Mouse (Mus musculus): ENCODE measurements at regions not wholly inside any gene's neighbourhood (a gene's known extent, or its start where the extent isn't known, plus 50 kb on each side); places are given as distances from the start of the nearest gene placed in this dataset.
A peak's percentile ranks its signal among the peaks of the same experiment; 100 is the strongest.
"Not testable (repeated sequence)": the region's sequence is repeated elsewhere in the genome, so short reads cannot be mapped to it uniquely, and the experiment has no call there.

DNA sequence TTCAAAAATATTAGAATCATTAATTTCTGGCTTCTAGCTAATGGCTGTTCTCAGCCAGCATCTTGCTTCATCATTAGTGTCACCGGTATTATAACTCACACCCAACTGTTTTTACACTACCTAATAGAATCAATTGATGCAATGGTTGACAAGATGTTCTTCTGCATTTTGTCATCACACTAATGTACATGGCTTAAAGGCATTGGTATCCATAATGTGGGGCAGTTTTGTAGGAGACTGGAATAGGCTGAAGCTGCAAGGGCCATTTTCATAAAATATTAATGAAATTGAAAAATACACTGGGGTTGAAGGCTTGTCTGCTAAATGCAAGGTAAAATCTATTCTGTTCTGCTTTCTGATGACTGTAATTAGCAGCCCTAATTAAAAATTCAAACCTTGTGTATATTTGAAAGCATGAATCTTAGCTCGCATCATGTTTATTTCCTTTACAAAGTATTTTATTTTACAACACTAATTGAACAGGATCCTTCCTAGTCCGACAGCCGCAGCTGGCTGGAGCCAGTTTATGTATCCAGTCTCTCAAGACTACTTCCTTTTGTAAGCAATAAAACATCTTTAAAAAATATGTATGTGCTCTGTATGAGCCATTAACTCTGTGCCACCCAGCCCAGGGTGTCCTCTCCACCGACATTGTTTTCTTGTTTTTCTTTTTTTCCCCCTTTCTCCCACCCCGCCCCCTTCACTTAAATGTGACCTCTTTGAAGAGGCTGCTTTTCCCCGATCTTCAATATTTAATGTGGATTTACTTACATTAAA lies 259.6 kb downstream of the Pou4f1 start:
- no peak for DNase-seq

DNA sequence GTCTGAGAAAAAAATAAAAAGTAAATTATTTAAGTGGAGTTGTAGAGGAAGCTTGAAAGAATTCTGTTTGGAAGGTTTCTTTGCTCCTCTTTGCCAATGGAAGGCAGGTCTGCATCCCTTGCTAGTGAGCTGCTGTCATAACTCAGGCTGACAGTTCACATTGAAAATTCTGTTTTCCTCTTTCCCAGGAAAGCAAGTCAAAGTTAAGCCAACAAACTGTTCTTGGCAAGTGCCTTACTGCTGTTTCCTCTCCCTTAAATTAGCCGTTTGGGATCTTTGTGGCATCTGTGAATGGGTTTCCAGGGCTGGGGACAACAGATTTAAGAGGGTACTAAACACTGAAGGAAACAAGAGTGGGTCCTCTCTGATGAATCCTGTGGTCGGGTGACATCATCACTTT lies 261.2 kb downstream of the Pou4f1 start:
- no peak for DNase-seq

DNA sequence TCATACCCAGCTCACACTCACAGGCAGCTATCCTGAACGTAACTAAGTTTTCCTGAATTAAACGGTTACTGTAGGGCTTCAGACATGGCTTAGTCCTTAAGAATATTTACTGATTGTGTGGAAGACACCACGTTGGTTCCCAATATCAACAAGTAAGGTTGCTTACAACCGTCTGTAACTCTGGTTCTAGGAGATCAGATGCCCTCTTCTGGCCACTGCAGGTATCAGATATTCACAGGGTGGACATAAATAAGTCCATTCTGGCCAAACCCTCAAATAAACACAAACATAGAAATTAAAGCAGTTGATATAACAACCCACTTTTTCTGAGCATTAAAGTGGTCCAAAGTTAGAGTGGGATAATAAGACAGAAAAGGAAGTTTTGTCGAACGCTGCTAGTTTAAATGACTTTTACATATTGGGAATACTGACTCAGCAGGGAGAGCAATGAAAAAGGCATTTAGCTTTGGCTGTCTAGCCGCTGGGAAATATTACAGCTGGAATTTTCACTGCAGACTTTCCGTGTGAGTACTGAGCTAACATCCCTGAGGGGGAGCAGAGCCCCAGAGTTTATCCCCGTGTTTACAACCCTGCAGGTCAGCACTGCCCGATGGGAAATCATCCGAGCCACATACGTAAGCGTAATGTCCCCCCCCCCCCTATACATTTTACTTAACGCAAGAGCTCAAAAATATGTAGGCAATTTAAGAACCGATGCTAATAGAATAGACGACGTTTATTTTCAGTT lies 264.4 kb downstream of the Pou4f1 start:
- peak; percentile 15 for DNase-seq

DNA sequence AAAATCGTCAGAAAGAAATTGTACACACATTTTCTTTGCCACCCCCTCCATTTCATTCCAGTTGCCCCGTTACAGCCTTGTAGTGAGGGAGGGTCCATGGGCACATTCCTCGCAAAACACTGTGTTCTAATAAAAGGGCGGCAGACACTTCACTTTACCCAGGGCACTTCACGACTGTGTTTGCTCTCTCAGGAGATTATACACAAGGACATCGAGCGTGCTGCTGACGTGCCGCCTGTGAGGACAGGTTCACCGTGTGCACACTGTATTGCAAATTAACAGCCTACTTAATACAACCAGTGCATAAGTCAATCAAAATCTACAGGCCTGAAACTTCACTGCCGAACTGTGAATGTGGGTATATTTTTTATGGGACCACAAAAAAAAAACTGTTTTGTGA lies 274.6 kb downstream of the Pou4f1 start:
- DNase-seq = no peak

DNA sequence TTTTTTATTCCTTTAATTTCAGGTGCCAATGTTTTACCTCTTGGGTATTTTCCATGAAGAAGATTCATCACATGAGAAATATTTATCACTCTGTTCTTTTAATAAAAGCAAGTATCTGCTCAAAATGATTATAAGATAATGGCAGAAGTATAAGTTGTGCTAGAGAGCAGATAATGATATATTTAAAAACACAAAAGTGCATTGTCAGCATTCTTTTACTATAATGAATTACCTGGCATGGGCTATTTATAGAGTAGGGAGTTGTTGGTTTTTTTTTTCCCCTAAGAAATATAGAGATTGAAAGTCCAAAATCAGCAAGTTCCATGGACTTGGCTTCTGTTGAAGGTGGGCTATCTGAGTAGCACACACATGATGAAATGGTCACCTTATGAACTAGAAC lies 292.7 kb downstream of the Pou4f1 start:
- DNase-seq = no peak

DNA sequence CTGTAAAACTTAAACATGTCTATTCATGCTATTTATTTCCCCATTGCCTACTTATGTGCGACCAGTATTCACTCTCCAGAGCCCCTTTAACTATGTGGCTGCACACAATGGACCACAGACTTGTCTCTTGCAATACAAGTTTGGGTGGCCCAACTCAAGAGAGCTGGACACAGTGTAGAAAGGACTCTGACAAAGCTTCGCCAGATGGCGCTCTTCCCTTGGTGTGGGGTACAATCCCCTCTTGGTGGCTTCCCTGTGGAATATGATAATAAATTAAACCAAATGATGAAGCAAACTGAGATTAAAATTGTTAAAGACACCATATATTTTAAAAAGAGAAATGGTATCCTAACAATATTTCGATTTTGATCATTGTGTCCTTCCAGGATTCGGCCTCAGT lies 302.6 kb upstream of the Ednrb start:
- DNase-seq = peak; percentile 69

DNA sequence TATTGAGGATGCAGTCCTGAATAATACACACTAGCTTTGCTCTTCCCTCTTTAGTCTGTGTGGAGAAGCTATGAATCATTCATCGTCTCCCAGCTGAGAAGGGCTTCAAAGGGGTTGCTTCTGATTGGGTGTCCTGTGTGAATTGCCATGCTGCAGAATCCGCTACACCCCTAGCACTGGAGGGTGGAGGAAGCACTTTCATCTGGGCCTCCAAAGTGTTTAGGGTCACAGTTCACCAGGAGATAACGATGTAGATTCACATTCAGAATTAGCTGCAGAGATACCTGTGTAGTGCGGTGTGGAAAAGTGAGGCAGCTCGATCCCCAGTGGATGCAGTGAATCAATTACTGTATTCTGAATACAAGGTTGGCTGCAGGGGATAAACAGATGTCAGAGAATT lies 301.2 kb upstream of the Ednrb start:
- DNase-seq = peak; percentile 4

DNA sequence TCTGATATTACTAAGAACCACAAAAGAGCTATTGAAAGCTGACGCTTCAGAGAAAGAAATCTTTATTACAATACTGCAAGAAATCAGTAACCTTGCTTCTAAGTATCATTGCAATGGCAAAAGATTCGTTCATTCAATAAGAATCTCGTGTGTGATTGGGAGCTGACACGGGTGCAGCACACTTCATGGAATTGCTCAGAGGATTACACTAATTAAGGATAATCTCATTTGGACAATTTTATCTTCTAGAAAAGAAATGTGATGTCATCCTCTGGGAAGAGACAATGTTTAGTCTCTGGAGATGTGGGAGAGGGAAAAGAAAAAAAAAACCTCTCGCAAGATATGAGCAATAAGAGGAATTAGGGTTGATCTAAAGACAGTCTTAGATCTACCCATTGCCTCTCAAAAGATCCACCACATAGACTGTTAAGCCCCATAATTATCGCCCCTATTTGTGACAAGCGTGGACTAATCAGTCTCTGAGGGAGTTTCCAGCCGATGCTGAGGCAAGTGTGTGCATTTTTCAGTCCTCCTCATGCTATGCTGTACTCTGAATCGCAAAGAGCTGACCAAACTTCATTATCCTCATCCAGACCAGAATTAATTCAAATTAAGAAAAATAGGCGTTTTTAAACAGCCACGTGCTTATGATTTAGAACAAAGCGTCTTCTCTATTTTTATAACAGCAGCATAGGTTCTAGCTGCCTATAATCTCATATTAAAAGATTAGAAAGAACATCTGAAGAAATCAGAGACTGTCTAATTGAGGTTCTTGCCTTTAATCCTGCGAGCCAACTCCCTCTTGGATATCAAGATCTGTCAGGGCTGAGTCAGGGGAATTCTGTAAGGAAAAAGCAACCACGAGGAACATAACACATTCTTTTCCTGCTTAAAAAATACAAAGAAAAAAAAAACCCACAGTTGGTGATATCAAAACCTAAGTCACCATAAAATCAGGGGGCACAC lies 271.1 kb upstream of the Ednrb start:
- no peak for DNase-seq

DNA sequence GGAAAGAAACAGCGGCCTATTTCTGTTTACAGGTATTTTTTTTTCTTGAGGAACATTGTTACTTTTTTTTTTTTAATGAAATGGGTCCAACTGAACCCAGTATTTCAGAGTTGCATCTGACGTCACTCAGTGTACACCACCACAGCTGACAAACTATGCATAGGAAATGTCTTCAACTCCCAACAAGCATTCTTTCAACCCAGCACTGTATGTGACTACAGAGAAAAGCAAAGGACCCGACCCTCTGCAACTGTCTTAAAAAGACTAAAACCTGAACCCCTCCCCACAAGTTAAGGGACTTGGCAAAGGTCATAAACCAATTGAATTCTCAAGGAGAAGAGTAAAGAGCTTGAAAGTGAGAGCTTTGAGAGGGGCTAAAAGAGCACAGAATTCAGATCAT lies 270.0 kb upstream of the Ednrb start:
- no peak for DNase-seq

DNA sequence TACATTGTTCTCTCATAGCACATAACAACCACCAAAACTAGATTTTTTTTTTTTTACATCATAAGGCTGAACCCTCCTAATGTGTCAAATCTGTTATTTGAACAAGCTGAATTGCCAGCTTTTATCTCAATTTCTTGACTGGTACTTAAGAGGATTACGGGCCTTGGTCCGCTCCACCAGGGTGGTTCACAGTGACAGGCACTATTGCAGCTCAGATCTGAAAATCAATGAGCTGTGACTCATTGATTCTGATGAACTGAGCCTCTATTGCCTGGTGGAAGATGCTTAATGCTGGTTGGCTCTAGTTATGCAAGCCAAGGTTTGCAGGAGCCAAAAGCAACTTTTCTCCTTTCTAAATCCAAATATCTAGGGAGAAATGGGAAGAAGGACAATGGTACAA lies 269.2 kb upstream of the Ednrb start:
- DNase-seq = no peak

DNA sequence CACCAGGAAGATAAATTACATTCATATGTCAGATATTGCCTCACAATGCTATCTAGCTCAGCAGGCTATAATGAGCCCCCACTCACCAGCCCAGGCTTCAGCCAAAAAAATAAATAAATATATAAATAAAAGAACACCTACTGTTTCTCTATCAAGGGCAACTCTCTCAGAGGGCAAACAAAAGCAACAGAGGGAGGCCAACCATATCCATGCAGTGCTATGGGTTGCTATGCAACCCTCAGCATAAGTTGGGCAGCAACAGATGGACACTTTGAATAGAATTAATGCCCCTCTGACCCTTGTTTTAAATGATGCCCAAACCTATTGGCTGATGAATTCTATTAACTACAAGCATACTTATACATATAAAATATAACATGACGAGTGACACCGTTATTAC lies 242.2 kb upstream of the Ednrb start:
- DNase-seq = peak; percentile 37

DNA sequence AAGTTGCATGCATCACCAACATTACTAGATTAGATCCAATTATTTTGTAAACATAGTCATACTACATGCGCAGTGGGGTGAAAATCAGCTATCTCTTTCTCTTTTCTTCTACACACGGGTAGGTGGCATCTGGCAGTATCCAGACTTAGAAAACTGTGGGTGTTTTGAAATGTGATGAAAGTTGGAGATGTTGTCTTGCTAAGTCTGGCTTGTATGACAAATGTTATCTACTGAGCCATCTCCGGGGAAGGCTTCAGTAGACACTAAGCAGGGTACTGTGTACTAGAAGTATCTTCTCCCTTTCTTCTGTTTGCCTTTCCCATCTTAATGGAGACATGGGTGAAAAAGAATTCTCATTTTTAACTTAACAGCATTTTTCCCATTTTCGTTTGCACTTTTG lies 220.0 kb upstream of the Ednrb start:
- not testable (repeated sequence) for DNase-seq

DNA sequence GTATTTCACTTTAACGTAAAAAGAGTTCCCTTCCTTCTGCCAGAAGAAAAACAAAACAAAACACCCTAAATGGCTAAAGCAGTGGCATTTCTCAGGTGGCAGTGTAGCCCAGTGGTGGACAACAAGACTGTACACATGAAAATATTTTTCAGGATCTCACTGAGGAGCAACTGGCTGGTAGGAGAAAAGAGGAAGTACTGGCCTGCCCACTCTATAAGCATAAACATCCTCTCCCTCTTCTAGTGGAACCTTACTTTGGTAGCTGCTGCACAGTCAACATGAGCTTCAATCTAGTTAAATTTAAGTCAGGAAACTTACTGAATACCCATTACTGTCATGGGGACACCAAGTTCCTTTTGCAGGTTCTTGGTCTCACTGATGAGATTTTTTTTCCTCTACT lies 209.5 kb upstream of the Ednrb start:
- DNase-seq = no peak

DNA sequence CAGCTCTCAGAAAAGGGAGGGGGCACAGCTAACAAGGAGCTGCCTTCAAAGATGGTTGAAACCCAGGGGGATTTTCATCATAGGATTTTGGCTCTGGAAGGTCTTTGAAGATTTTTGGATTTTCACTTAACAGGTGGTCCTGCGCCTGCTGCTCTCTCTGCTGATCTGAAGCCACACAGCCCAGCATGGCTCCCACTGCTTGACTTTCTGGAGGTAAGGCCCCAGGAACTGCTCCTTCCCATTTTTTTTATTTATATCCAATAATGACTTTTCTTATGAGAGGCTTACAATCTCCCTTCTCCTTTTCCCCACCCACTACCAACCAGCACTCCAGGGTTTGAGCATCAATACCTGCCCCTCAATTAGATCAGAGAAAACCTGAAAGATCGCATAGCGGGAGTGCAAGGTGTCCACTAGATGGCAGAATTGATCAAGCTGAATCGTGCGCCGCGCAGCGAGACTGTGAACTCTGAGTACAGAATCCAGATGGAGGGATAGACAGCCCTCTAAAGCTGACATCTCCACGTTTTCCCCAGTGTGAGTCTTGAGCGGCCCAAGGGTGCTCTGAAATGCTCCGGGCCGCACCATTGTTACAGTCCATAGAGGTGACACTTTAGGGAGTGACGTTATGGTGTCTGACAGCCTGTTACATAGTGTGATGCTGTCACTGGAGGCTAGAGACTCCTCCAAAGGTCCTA lies 194.6 kb upstream of the Ednrb start:
- peak; percentile 89 for DNase-seq

DNA sequence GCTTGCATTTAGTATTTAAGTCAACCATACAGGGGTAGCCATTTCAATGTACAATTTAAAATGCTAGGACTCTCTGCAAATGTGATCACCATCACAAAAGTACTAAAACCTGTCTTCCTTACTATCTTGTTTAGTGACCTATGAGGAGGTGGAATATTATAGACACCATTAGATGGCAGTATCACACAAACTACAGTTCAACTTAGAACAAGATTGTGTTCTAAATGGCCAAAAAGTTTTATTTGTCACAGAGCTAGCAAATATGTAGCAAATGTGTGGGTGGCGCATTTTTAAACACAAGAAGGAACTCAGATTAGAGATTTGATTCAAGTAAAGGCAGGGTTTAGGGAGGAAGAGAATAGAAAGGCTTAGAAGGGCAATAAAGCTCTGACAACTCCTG lies 189.4 kb upstream of the Ednrb start:
- DNase-seq = peak; percentile 54

DNA sequence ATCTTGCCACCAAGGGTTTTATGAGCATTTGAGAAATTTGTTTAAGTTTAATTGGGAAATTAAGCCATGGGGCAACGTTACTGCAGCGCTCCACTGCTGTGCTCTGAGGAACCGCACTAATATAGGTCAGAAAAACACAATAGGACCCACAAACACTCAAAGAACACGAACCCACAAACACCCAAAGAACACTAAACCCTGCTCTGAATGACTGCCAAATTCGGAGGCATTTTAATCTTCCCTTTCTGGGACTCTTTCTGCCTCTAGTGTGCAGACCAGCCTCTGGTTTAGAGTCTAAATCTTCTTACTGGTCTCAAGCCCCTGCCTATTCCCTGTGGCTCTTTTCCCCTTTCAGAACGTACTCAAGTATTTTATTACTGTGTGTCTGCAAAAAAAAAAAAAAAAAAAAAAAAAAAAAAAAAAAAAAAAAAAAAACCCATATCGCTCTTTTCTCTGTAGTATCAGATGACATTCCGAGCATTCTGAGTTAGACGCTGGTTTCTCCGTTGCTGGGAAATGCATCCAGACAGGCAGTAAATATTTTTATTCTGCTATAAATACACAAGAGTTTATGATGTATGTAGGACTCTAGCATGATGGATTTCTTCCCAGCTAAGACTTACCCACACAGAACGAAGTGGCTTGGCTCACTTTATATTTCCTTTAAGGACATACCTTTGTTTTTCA lies 186.7 kb upstream of the Ednrb start:
- no peak for DNase-seq

DNA sequence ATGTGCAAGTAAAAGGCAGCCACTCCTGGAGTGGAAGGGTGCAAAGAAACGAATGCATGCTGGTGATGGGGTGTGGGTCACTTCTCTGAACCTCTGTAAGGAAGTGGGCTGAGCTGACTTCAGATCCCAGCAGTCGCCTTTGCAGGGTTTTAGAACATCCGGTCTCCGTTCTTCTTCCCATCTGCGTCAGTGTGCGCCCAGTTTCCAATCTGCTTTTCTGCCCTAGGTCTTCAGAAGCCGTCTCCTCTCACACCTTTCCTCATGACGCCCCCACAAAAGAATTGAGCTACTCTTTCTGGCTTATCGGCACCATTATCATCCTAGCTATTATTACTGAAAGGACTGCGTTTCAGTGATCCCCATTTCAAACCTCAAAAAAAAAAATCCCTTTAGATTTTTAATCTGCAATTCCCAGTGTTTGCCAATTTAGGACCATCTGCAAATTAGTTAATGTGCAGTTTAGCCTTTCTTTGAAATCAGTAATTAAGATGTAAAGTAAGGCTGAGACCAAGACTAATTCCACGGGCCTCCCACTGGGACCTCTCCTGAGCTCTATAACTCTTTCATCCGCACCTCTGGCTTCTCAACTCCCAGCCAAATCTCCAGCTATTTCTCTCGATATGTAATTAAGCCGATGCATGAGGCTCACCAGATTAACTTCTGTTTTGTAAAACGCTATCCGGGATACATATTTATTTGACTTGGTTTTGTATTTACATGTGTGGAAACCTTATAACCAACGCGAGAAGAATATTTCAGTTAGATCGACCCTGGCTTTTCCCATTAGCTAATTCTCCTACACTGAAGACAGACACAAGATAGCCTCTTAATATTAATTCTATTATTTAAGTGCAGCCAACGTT lies 185.7 kb upstream of the Ednrb start:
- peak; percentile 14 for DNase-seq

DNA sequence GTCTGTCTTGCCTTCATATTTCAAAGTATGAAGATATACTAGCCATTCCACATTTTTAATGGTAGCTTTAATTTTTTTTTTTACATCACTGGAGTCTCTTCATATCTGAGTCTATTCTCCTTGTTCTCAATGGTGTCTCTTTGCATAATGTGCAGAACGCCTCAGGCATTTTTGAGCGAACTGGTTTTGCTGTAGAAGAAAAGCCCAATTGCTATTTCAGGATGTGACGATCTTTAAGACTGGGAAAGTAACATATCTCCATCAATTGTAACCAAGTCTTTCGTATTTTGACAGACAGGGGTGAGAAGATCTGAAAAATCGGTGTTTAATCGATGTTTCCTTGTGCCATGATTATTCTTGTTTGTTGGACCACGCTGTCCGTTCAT lies 183.7 kb upstream of the Ednrb start:
- DNase-seq = no peak

DNA sequence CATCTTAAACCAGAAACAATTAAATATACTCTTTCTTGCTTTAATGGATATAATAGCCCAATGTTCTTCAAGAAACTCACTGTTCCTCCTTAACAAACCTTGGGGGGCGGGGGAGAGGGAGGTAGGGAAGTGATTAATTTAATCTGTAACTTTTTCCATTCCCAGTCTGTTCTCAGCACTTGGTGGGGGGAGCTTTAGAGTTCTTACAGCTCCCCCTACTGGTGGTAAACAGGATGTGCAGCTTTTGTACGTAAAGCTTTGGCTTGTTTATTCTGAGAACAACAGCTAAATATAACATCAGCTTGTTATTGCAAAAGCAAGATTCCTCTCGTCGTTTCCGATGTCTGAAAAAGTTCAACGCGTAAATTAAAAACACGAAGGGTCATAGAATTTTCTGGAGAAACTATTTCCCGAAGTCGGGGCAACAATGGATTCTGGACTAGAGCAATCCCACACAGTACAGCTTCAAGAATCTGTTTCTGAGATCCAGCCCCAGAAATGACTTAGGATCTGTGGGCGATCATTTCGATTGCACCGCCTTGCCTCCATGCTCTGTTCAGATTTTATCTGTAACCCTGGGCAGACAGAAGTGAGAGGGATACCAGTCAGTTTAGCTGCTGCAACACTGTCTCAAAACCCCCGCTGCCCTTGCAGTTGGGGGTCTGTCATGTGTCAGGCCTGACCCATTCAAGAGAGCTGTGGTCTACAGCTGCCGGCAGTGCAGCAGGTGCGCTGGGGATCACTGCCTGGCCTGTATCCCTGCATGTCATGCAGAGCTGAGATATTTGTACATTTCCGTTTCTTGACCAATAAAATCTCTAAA lies 183.1 kb upstream of the Ednrb start:
- DNase-seq = peak; percentile 86

DNA sequence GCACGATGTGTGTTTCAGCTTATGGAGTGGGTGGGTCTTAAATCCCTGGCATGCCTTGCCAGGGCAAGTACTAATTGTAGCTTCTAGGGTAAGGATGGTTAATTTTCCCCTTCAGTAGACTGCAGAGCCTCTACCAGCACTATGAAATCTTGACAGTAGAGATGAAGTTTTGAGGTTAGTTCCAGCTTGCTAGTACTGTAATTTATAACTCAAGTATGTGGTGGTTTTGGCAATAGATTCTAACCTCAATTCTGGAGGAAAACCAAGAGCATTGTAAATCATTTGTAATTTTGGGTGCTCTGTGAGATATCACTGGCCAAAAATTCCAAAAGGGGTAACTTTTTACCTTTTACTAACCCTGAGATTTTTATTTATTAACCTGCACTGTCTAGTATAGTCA lies 164.3 kb upstream of the Ednrb start:
- no peak for DNase-seq

Measured in embryo, embryonic 11 days (tissue).